Mouse (Mus musculus): ENCODE results near the gene Kpna1.

DNA sequence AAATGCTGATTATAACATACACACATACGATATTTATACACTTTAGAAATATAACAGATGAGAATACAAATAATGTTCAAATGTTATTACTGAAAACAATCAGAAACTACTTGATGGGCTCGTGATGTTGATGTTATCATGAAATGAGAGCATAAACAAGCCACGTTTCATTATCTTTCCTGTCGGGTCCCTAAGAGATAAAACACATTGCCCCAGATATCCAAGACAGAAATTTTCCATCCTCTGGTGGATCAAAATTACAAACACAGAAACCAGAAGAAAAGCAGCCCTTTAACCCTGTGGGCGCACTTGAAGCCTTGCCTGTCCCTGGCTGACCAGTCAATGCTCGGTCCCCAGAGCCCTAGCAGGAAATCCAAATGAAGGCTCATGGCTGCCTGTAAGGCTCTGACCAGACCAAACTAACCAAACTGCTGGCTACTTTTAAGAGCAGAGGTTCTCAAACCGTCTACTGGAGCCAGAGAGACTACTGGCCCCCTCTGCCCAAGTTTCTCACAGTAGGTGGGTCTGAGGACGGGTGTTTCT is 79.5 kb downstream of the Kpna1 start:
- no peak for TF ChIP-seq CTCF (IDR thresholded peaks at IDR 0.05; ENCODE audit: low read depth)
- no peak for TF ChIP-seq EP300 (IDR thresholded peaks at IDR 0.05; ENCODE audit: low read depth)

Measured in heart, postnatal 0 days (tissue).